Mouse (Mus musculus) cortical plate, adult 2 months (tissue): ENCODE data around the gene Dnah7c.
"Not testable (repeated sequence)": the region's sequence is repeated elsewhere in the genome, so short reads cannot be mapped to it uniquely, and the experiment has no call there.

Experiments used
- CTCF ChIP-seq: fragments of 200-500 bp; IDR thresholded peaks from 2 replicates; pipeline ENCODE4 v1.5.1; 2011; ENCODE audit warnings: mild to moderate bottlenecking, control low read depth, low read length; ENCODE audit not compliant: insufficient read depth; ENCODE audit errors: extremely low read depth
- POLR2A ChIP-seq: fragments of 200-500 bp; IDR thresholded peaks from 2 replicates; pipeline ENCODE4 v1.6.1; 2011; ENCODE audit warnings: mild to moderate bottlenecking, low read length, control low read depth; ENCODE audit not compliant: insufficient read depth; ENCODE audit errors: extremely low read depth

DNA sequence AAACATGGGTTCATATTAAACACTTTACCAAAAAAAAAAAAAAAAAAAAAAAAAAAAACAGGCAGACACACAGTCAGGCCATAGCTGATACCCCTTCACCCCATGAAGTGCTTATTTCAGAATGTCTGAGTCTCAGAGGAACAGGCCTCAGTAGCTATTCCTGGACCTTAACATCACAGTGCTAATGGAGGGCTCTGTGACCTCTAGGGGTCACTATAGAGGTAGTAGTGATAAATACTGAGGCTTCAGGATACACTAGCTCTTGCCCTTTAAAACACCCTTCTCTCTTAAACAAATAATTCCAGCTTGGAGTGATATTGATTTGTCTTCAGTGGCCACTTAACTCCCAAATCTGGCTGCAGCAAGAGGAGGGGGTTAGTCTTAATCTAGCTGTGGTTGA lies 343.9 kb downstream of the Dnah7c start:
- not testable (repeated sequence) for TF ChIP-seq POLR2A, CTCF
